Mouse (Mus musculus) retina, adult 2 months (tissue): ENCODE measurements around the gene Slc7a14.

Source experiments
- DNase-seq: peaks from one replicate; pipeline ENCODE4 v3.0.0-alpha.2; 2012; ENCODE audit warnings: low read depth, low spot score

The Slc7a14 gene

DNA sequence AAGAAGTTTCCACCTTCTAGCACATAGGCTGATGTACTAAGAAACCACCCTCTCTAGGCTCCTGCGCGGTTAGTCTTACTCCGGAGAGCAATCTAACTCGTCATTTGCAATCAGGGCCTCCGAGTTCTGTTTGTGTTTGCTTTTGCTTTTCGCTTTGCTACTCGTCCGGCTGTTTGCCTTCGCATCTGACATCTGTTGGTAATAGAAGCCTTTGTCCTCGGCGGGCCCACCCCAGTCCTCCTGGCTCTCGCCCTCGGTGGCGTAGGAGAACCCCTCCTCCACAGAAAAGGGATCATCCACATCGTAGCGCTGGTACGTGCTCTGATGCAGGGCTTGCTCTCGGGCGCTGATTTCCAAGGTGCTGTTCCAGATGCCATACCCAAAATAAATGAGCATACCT, 101.2 kb downstream of the Slc7a14 start:
- DNase-seq = no peak

DNA sequence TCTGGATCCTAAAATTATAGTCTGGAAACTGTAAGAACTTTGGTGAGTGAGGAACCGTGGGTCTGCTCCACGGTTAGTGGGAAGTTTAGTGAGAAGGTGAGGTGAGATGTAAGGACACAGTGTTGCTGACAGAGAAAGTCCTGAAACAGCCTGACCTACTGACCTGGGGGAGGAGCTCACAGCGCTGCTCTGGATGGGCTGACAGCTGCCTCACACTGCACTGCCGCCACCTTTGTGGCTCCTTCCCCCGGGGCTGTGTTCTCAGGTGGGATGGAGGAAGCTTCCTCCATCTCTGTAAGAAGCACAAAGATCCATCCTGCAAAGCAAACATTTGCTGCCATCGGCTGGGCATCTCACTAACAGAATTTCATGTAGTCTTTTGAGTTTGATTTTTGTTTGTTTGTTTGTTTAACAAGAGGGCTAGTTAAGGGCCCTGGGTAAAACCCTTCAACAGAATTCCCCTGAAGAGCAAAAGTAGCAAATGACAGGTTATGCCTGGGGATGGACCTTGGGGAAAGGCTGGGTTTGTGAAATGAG, 101.7 kb downstream of the Slc7a14 start:
- DNase-seq = no peak

DNA sequence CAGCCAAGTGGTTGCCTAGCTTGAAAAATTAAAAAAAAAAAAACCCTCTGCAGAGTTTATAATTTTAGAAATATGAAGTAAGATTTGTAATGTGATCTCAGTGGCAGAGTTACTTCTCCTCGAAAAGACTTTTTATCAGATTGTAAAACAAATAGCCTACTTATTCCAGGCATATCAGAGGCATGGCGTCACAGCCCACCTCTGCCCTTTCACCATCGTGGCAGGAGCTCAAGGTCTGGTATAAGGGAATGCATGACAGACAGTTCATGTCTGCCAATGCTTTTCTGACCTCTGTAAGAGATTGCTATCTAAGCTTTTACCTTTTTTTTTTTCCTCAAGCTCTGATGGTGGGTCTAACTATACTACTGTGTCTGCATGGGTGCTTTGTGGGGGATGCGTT, 102.1 kb downstream of the Slc7a14 start:
- DNase-seq = no peak

DNA sequence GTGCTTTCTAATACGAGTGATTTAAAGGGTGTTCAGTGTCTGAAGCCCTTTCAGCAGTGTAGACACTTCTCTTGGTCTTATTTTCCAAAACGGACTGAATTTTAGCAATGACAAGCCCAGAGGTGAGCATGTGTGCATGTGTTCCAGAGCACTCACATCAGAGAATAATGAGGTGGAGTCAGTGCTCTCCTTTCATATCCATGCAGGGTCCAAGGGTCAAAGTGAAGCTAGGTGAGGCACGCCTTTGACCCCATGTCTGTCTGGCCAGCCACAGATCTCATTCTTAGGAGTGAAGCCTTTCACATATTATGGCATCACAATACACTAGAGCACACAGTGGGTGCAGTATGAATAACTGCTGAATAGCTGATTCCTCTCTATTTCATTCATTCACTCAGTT, 105.0 kb downstream of the Slc7a14 start:
- DNase-seq = no peak

DNA sequence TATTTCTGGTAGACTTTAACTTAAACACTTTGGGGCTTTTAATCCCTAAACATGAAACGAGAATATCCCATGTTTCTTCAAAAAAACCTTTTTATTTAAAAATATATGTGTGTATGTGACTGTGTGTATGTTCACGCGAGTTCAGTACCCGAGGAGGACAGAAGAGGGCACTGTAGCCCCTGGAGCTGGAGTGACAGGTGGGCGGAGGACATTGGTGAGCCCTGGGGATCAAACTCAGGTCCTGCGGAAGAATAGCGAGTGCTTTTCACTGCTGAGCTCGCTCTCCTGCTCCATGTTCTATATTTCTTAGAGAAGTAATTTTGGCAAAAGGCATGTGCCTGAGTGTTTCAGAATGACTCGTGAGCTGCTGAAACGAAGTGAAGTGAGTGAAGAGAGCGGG, 106.2 kb downstream of the Slc7a14 start:
- no peak for DNase-seq

DNA sequence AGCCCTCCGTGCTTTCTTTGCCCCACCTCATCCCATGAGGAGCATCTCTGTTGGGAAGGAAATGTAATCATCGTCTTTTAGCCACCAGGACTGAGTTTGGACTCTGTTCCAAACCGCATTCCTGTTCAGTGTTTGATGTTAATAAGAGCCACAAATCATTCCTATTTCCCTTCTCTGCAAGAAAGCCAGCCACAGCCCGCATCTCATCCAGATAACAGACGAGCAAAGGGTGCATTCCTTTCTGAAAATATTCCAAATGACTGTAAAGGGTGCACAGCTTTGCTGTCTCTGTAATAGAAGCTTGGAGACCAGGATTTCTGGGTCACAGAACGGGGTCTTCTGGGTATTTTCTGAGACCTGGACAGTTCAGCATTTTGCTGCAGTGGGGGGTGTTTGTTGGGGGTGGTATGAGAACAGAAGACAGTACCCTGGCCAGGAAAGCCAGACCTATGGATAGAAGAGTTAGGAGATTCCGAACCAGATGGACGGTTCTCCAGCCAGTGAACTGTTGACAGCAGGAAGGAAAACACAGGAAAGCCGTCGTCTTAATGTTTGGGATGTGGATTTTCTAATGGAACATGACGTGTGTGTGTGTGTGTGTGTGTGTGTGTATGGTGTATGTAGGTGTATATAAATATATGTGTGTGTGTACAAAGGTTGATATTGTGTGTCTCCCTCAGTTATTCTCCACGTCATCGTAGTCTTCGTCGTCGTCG, 110.9 kb downstream of the Slc7a14 start:
- no peak for DNase-seq

DNA sequence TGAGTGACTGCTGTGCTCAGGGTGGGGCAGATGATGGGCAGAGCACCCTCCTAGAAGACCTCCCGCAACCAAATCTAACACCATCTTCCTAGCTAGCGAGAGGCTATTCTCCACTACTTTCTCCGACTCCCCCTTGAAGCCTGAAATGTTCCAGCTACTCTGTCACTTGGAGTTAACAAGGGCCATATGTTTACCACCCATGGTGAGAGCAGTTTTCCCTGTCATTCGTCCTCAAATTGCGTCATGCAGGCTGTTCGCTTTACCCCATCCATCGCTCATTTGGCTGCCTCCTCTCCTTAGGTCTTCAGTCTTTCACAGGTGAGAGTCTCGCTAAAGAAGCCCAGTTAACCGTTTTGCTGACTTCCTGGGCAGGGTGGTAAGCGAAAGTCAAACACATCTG, 118.8 kb downstream of the Slc7a14 start:
- DNase-seq = no peak

DNA sequence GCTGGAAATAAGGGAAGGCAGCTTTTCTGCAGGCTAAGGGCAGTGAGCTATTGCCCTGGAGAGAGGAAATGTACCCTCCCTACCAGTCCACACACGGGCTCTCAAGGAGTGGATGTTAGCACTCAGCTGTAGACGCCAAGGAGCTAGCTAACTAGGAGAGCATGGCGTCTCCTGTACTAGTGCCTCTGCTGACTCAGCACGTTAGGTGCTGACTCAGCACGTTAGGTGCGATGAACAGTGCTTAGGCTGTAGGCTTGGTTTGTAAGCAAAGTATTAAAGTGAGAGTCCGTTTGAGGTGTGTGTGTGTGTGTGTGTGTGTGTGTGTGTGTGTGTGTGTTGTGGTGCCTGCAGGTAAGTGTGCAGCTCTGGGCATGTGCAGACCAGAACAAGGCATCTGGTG, 119.8 kb downstream of the Slc7a14 start:
- no peak for DNase-seq

DNA sequence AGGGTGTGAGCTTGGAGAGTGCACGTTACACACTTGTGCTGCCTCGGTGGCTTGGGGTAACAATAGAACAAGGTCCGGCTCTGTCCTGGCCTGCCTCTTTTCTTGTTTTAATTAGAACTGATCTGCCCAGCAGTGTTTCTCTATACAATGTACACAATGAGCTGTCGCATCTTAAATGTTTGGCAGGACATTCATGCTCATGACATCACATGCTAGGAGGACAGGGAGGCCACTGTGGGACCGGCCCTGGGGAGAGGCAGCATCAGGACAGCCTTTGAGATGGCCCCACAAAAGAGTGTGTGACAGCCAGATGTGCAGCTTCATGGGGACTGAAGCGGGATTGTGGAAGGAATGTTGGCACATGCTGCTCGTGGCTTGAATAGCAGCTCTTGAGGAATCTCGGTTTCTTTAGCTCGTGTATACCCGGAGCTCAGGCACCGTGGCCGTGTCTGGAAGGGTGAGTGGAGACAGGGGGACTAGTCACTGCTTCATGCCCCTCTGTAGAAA, 143.8 kb downstream of the Slc7a14 start:
- DNase-seq = no peak

DNA sequence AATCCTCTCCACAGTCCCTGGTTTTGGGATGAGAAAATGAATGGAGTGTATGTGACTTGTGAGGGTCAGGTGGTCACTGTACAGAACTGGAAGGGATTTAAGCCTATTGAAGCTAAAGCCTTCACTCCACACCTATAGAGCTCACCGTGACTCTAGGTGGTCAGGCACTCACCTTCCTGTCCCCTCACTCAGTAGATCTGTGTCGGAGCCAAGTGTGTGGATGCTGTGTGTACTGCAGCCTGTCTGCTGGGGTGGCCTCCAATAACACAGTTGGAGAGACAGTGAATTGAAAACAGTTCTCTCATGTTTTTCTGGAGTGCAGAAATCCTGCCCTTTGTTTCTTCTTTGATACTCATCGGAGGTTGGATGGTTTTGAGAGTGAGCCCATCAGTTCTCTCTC, 144.4 kb downstream of the Slc7a14 start:
- no peak for DNase-seq

DNA sequence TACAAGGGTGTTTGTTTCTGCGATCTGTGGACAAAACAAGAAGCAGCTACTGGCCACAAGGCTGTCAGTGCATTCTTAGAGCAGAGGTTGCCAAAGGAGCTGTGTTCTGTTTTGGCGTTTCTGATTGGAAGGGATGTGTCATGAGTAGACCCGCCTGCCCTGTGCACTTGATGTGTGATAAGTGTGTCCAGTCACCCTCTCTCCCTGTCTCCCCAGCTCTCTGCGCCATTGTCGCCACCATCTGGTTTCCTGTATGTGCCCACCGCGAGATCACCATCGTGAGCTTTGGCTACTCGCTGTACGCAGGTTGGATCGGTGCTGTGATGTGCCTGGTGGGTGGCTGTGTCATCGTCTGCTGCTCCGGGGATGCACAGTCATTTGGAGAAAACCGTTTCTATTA, 147.3 kb downstream of the Slc7a14 start:
- DNase-seq = no peak

DNA sequence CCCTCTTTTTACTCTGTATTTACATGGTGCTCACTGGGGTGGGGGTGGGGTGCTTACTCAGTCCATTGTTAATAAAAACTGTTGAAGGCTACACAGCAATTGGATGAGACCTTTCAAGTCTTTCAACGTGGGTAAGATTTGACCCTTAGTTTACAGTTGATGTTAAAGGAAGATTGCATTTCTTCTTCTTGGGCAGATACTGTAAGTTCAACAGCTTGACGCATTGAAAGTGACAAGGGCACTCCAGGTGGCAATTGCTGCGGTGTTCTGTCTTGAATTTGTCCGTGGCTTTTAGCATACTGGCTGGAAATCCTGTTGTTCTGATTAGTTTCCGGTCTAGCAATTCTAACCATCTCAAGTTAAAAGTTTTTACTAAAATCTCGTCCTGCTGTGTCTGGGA, 148.8 kb downstream of the Slc7a14 start:
- no peak for DNase-seq

DNA sequence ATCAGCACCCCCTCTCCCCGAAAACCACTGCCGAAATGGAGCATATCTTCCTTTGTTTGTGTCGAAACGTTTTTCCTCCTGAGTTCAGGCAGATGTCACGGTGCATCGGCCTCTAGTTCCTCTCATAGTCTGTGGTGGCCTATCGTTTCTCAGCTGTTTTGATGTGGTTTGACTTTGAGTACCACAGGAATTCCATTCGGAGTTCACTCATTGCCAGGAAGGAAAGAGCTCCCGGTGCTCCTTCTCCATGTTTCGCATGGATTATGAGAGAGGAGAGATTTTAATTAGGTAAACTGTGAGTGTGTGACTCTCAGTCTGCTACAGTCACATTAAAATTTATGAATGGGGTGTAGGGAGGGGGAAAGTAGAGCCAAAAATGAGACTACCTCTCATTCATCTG, 150.1 kb downstream of the Slc7a14 start:
- DNase-seq = no peak

DNA sequence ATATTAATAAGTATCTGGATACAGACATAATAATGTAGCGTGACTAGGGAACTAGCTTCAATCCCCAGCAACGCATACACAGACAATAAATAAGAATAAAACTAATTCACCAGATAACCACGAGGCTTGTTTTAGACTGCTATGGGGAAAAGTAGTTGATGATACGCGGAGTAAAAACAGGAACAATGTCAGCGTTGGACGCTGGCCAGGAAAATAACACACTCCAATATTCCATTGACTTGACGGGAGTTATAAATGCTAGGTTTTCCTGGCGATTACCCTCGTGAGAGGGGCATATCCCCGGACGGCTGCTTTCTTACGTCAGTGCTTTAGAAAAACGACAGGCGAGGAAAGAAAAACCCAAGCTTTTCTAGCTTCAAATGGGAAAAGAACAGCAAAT, 152.4 kb downstream of the Slc7a14 start:
- no peak for DNase-seq

DNA sequence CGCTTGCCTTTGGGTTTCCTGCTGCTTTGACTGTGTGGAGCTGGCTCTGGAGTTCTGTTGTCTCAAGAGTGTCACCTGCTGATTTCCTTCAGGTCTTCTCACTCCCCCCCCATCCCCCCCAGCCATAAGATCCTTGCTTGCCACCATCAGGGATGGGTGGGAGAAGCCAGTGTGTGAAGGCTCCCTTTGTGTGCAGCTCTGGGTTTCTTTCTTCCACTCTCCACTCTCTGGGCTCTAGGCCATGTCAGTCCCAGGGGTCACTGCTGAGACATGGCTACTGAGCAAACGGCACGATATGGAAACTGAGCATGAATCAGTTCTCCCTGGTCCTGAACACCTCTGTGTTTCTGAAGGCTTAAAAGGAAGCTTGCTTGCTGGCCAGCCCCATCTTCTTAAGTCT, 154.1 kb downstream of the Slc7a14 start:
- no peak for DNase-seq
